Mouse (Mus musculus): ENCODE measurements around the gene Bzw1.

- no peak for TF ChIP-seq CTCF (IDR thresholded peaks at IDR 0.05; ENCODE audit: control insufficient read depth, insufficient read depth, insufficient replicate concordance, low read depth, low read length)
- TF ChIP-seq POLR2A (IDR thresholded peaks at IDR 0.05; ENCODE audit: control insufficient read depth, low read depth, low read length): no peak
Measured at GRCm38 (mm10) chr1:58391421-58392267, 1.1 kb upstream of the Bzw1 start.
